Mouse (Mus musculus) liver, embryonic 12.5 days (tissue): ENCODE measurements around the gene Klf15. TPM values are rescaled to one million over a fixed set of nuclear protein-coding genes. Genes with fewer than 3 reads are reported as not detected.

Experiments
- ATAC-seq: fragments of 200-750 bp; cut with Nextera tagmentation; 2 replicates; pipeline ENCODE4 v1.8.0; 2017; ENCODE audit warnings: moderate number of reproducible peaks, mild to moderate bottlenecking, moderate library complexity
- H3K27ac ChIP-seq: fragments of 300-500 bp; sonication (generic); 2 replicates; pipeline ENCODE4 v1.5.1; 2016; ENCODE audit warnings: mild to moderate bottlenecking
- H3K27me3 ChIP-seq: fragments of 300-500 bp; sonication (generic); replicated peaks from 2 replicates; pipeline ENCODE4 v1.6.1; 2016; ENCODE audit warnings: mild to moderate bottlenecking, moderate library complexity
- H3K36me3 ChIP-seq: fragments of 300-500 bp; sonication (generic); 2 replicates; pipeline ENCODE4 v1.6.1; 2016; ENCODE audit warnings: mild to moderate bottlenecking, moderate library complexity
- H3K4me1 ChIP-seq: fragments of 300-500 bp; sonication (generic); 2 replicates; pipeline ENCODE4 v1.6.1; 2016
- H3K4me2 ChIP-seq: fragments of 300-500 bp; sonication (generic); 2 replicates; pipeline ENCODE4 v1.6.1; 2016; ENCODE audit warnings: mild to moderate bottlenecking, moderate library complexity
- H3K4me3 ChIP-seq: fragments of 300-500 bp; sonication (generic); 2 replicates; pipeline ENCODE4 v1.5.1; 2016; ENCODE audit warnings: mild to moderate bottlenecking, moderate library complexity
- H3K9ac ChIP-seq: fragments of 300-500 bp; sonication (generic); 2 replicates; pipeline ENCODE4 v1.6.1; 2016; ENCODE audit warnings: mild to moderate bottlenecking, moderate library complexity
- H3K9me3 ChIP-seq: fragments of 300-500 bp; sonication (generic); replicated peaks from 2 replicates; pipeline ENCODE4 v1.6.1; 2016; ENCODE audit warnings: mild to moderate bottlenecking, moderate library complexity
- WGBS: fragments of 180-500 bp; shearing (Covaris S2); methylation state at CpG from one replicate; pipeline ENCODE4 v1.1.7; 2016; ENCODE audit not compliant: insufficient replicate concordance; 5-methylcytosine and 5-hydroxymethylcytosine counted together
- polyA plus RNA-seq: library from polyadenylated mRNA; unstranded; fragments of >200 nt; fragmentation: Nextera tagmentation; extraction: Ambion mirVana; gene quantifications from 2 replicates; pipeline ENCODE4 v1.2.1, GENCODE M21; 2016

Gene Klf15
- polyA plus RNA-seq, 1 experiment from 2014 or later: 10.3 TPM

GRCm38 (mm10) chr6:90495282-90495912, 33.0 kb downstream of the Klf15 start:
- H3K27ac ChIP-seq: peak overlapping the region; percentile 56
- H3K4me2 ChIP-seq: no peak overlapping the region
- no peak for ATAC-seq
- H3K36me3 ChIP-seq: no peaks in the 10 kb centered on the region
- no peaks in the 10 kb centered on the region for H3K9me3 ChIP-seq
- H3K4me3 ChIP-seq: no peak overlapping the region
- no peak overlapping the region for H3K9ac ChIP-seq
- WGBS: 46% methylated on average over 6 of the region's 7 CpGs
- H3K4me1 ChIP-seq: peaks cover 14% of the 10 kb centered on the region; the same call in 1 of the 2 replicates
- no peaks in the 10 kb centered on the region for H3K27me3 ChIP-seq

- Histone ChIP-seq H3K36me3 (no peaks in the 10 kb centered on the region), H3K4me3 (no peak overlapping the region), H3K9ac (no peak overlapping the region), H3K27me3 (no peaks in the 10 kb centered on the region), H3K27ac (no peak overlapping the region), H3K4me1 (peaks cover 14% of the 10 kb centered on the region; the same call in 1 of the 2 replicates), H3K4me2 (no peak overlapping the region), H3K9me3 (no peaks in the 10 kb centered on the region)
- ATAC-seq: no peak
- 50% methylated on average over 3 of the region's 3 CpGs for WGBS
Observed at GRCm38 (mm10) chr6:90496217-90496616, 33.8 kb downstream of the Klf15 start.

GRCm38 (mm10) chr6:90499509-90499908, 37.1 kb downstream of the Klf15 start:
- no peak for ATAC-seq
- Histone ChIP-seq H3K4me2 (no peak overlapping the region), H3K4me3 (no peak overlapping the region), H3K9me3 (no peaks in the 10 kb centered on the region), H3K27me3 (no peaks in the 10 kb centered on the region), H3K9ac (no peak overlapping the region), H3K36me3 (no peaks in the 10 kb centered on the region), H3K4me1 (peaks cover 11% of the 10 kb centered on the region; the same call in 1 of the 2 replicates), H3K27ac (no peak overlapping the region)
- 62% methylated on average over 4 of the region's 4 CpGs for WGBS

GRCm38 (mm10) chr6:90501222-90501940, 39.0 kb downstream of the Klf15 start:
- H3K27me3 ChIP-seq: no peaks in the 10 kb centered on the region
- H3K4me2 ChIP-seq: no peak overlapping the region
- no peak overlapping the region for H3K27ac ChIP-seq
- 51% methylated on average over 8 of the region's 8 CpGs for WGBS
- 0 out of 2 replicates have a peak, but pooled peaks cover 2% of the 10 kb centered on the region for H3K4me1 ChIP-seq
- ATAC-seq: no peak
- no peak overlapping the region for H3K4me3 ChIP-seq
- H3K36me3 ChIP-seq: no peaks in the 10 kb centered on the region
- no peaks in the 10 kb centered on the region for H3K9me3 ChIP-seq
- no peak overlapping the region for H3K9ac ChIP-seq

- no peak overlapping the region for H3K27ac ChIP-seq
- H3K36me3 ChIP-seq: no peaks in the 10 kb centered on the region
- H3K4me1 ChIP-seq: 0 out of 2 replicates have a peak, but pooled peaks cover 9% of the 10 kb centered on the region
- ATAC-seq: no peak
- H3K9me3 ChIP-seq: no peaks in the 10 kb centered on the region
- H3K27me3 ChIP-seq: no peaks in the 10 kb centered on the region
- no peak overlapping the region for H3K4me3 ChIP-seq
- H3K9ac ChIP-seq: no peak overlapping the region
- WGBS: 51% methylated on average over 6 of the region's 6 CpGs
- H3K4me2 ChIP-seq: no peak overlapping the region
Observed at GRCm38 (mm10) chr6:90505906-90506305, 43.5 kb downstream of the Klf15 start.

- no peaks in the 10 kb centered on the region for H3K36me3 ChIP-seq
- no peak overlapping the region for H3K4me2 ChIP-seq
- no peak overlapping the region for H3K27ac ChIP-seq
- no peak overlapping the region for H3K9ac ChIP-seq
- no peaks in the 10 kb centered on the region for H3K9me3 ChIP-seq
- 0 out of 2 replicates have a peak, but pooled peaks cover 9% of the 10 kb centered on the region for H3K4me1 ChIP-seq
- no peaks in the 10 kb centered on the region for H3K27me3 ChIP-seq
- ATAC-seq: no peak
- WGBS: 61% methylated on average over 16 of the region's 16 CpGs
- no peak overlapping the region for H3K4me3 ChIP-seq
Observed at GRCm38 (mm10) chr6:90506673-90507311, 44.4 kb downstream of the Klf15 start.

GRCm38 (mm10) chr6:90507443-90507842, 45.1 kb downstream of the Klf15 start:
- no peak overlapping the region for H3K9ac ChIP-seq
- no peaks in the 10 kb centered on the region for H3K36me3 ChIP-seq
- ATAC-seq: no peak
- H3K9me3 ChIP-seq: no peaks in the 10 kb centered on the region
- H3K27ac ChIP-seq: no peak overlapping the region
- no peaks in the 10 kb centered on the region for H3K27me3 ChIP-seq
- H3K4me3 ChIP-seq: no peak overlapping the region
- 0 out of 2 replicates have a peak, but pooled peaks cover 9% of the 10 kb centered on the region for H3K4me1 ChIP-seq
- no peak overlapping the region for H3K4me2 ChIP-seq

GRCm38 (mm10) chr6:90508197-90508624, 45.8 kb downstream of the Klf15 start:
- no peaks in the 10 kb centered on the region for H3K27me3 ChIP-seq
- WGBS: 53% methylated on average over 4 of the region's 4 CpGs
- 0 out of 2 replicates have a peak, but pooled peaks have one; percentile 37 for ATAC-seq
- H3K4me1 ChIP-seq: 0 out of 2 replicates have a peak, but pooled peaks cover 9% of the 10 kb centered on the region
- H3K36me3 ChIP-seq: no peaks in the 10 kb centered on the region
- H3K4me3 ChIP-seq: no peak overlapping the region
- H3K27ac ChIP-seq: no peak overlapping the region
- no peaks in the 10 kb centered on the region for H3K9me3 ChIP-seq
- H3K9ac ChIP-seq: no peak overlapping the region
- no peak overlapping the region for H3K4me2 ChIP-seq

GRCm38 (mm10) chr6:90509085-90509484, 46.7 kb downstream of the Klf15 start:
- H3K27ac ChIP-seq: no peak overlapping the region
- ATAC-seq: no peak

GRCm38 (mm10) chr6:90512416-90512815, 50.0 kb downstream of the Klf15 start:
- H3K9me3 ChIP-seq: no peaks in the 10 kb centered on the region
- no peak for ATAC-seq
- no peaks in the 10 kb centered on the region for H3K36me3 ChIP-seq
- no peak overlapping the region for H3K4me2 ChIP-seq
- no peak overlapping the region for H3K4me3 ChIP-seq
- H3K27me3 ChIP-seq: no peaks in the 10 kb centered on the region
- H3K4me1 ChIP-seq: 0 out of 2 replicates have a peak, but pooled peaks cover 6% of the 10 kb centered on the region
- H3K9ac ChIP-seq: no peak overlapping the region
- 63% methylated on average over 5 of the region's 5 CpGs for WGBS
- H3K27ac ChIP-seq: no peak overlapping the region

More at GRCm38 (mm10) chr6:90509085-90509484, 46.7 kb downstream of the Klf15 start:
- no peak overlapping the region for H3K4me3 ChIP-seq
- no peaks in the 10 kb centered on the region for H3K27me3 ChIP-seq
- H3K9ac ChIP-seq: no peak overlapping the region
- H3K4me1 ChIP-seq: 0 out of 2 replicates have a peak, but pooled peaks cover 9% of the 10 kb centered on the region
- H3K36me3 ChIP-seq: no peaks in the 10 kb centered on the region
- no peak overlapping the region for H3K4me2 ChIP-seq
- no peaks in the 10 kb centered on the region for H3K9me3 ChIP-seq
- 53% methylated on average over 6 of the region's 6 CpGs for WGBS

GRCm38 (mm10) chr6:90513074-90513856, 50.9 kb downstream of the Klf15 start:
- Histone ChIP-seq H3K4me3 (no peak overlapping the region), H3K9me3 (no peaks in the 10 kb centered on the region), H3K27me3 (no peaks in the 10 kb centered on the region), H3K4me2 (no peak overlapping the region), H3K9ac (no peak overlapping the region), H3K36me3 (no peaks in the 10 kb centered on the region), H3K27ac (no peak overlapping the region), H3K4me1 (no peaks in the 10 kb centered on the region)
- WGBS: 47% methylated on average over 5 of the region's 5 CpGs
- no peak for ATAC-seq
